Mouse (Mus musculus): ENCODE measurements at regions not wholly inside any gene's neighbourhood (a gene's known extent, or its start where the extent isn't known, plus 50 kb on each side); places are given as distances from the start of the nearest gene placed in this dataset.

GRCm38 (mm10) chr9:79500253-79500652 is 218.4 kb downstream of the Col12a1 start:
- Histone ChIP-seq H3K9ac (ENCODE audit: low read depth, low read length) (no peak overlapping the region), H3K27ac (no peak overlapping the region), H3K4me3 (replicated peaks; ENCODE audit: low read depth, low read length) (no peak overlapping the region), H3K27me3 (ENCODE audit: insufficient read depth, low read length) (no peaks in the 10 kb centered on the region), H3K9me3 (replicated peaks; ENCODE audit: low read length) (no peaks in the 10 kb centered on the region), H3K36me3 (ENCODE audit: insufficient read depth, low read length) (no peaks in the 10 kb centered on the region), H3K4me1 (replicated peaks; ENCODE audit: insufficient read depth, low read length) (no peaks in the 10 kb centered on the region), H3K4me2 (ENCODE audit: low read length) (no peak overlapping the region)
- no peak for TF ChIP-seq CTCF (IDR thresholded peaks at IDR 0.05; ENCODE audit: low read depth)
- DNase-seq (ENCODE audit: low spot score) (no peak), ATAC-seq (replicated peaks; ENCODE audit: low FRiP score, low read depth) (no peak)
- WGBS: 45% methylated on average over 2 of the region's 2 CpGs

- Histone ChIP-seq H3K4me3 (replicated peaks; ENCODE audit: low read depth, low read length) (no peak overlapping the region), H3K4me1 (replicated peaks; ENCODE audit: insufficient read depth, low read length) (no peaks in the 10 kb centered on the region), H3K4me2 (ENCODE audit: low read length) (no peak overlapping the region), H3K27me3 (ENCODE audit: insufficient read depth, low read length) (no peaks in the 10 kb centered on the region), H3K27ac (no peak overlapping the region), H3K9me3 (replicated peaks; ENCODE audit: low read length) (no peaks in the 10 kb centered on the region), H3K9ac (ENCODE audit: low read depth, low read length) (no peak overlapping the region), H3K36me3 (ENCODE audit: insufficient read depth, low read length) (no peaks in the 10 kb centered on the region)
- ATAC-seq (replicated peaks; ENCODE audit: low FRiP score, low read depth) (no peak), DNase-seq (ENCODE audit: low spot score) (no peak)
- TF ChIP-seq CTCF (IDR thresholded peaks at IDR 0.05; ENCODE audit: low read depth): no peak
These were observed 216.6 kb downstream of the Col12a1 start for GRCm38 (mm10) chr9:79502034-79502433.

- no peak overlapping the region for H3K9ac ChIP-seq (ENCODE audit: low read depth, low read length)
- H3K36me3 ChIP-seq (ENCODE audit: insufficient read depth, low read length): no peaks in the 10 kb centered on the region
- ATAC-seq (replicated peaks; ENCODE audit: low FRiP score, low read depth) (no peak), DNase-seq (ENCODE audit: low spot score) (peak; percentile 36)
- H3K4me2 ChIP-seq (ENCODE audit: low read length): no peak overlapping the region
- no peaks in the 10 kb centered on the region for H3K27me3 ChIP-seq (ENCODE audit: insufficient read depth, low read length)
- no peak overlapping the region for H3K4me3 ChIP-seq (replicated peaks; ENCODE audit: low read depth, low read length)
- TF ChIP-seq CTCF (IDR thresholded peaks at IDR 0.05; ENCODE audit: low read depth): no peak
- WGBS: 42% methylated on average over 7 of the region's 7 CpGs
- H3K9me3 ChIP-seq (replicated peaks; ENCODE audit: low read length): no peaks in the 10 kb centered on the region
- no peak overlapping the region for H3K27ac ChIP-seq
- no peaks in the 10 kb centered on the region for H3K4me1 ChIP-seq (replicated peaks; ENCODE audit: insufficient read depth, low read length)
These were observed 202.2 kb downstream of the Col12a1 start for GRCm38 (mm10) chr9:79516384-79516783.

- WGBS: 91% methylated on average over 5 of the region's 5 CpGs
- Histone ChIP-seq H3K4me3 (replicated peaks; ENCODE audit: low read depth, low read length) (no peak overlapping the region), H3K4me2 (ENCODE audit: low read length) (no peak overlapping the region), H3K9ac (ENCODE audit: low read depth, low read length) (no peak overlapping the region), H3K27me3 (ENCODE audit: insufficient read depth, low read length) (no peaks in the 10 kb centered on the region), H3K9me3 (replicated peaks; ENCODE audit: low read length) (no peaks in the 10 kb centered on the region), H3K4me1 (replicated peaks; ENCODE audit: insufficient read depth, low read length) (no peaks in the 10 kb centered on the region), H3K36me3 (ENCODE audit: insufficient read depth, low read length) (no peaks in the 10 kb centered on the region), H3K27ac (no peak overlapping the region)
- ATAC-seq (replicated peaks; ENCODE audit: low FRiP score, low read depth) (no peak), DNase-seq (ENCODE audit: low spot score) (no peak)
- TF ChIP-seq CTCF (IDR thresholded peaks at IDR 0.05; ENCODE audit: low read depth): no peak
These were observed 201.2 kb downstream of the Col12a1 start for GRCm38 (mm10) chr9:79517461-79517860.

- DNase-seq (ENCODE audit: low spot score) (no peak), ATAC-seq (replicated peaks; ENCODE audit: low FRiP score, low read depth) (no peak)
- no peaks in the 10 kb centered on the region for H3K36me3 ChIP-seq (ENCODE audit: insufficient read depth, low read length)
- H3K4me3 ChIP-seq (replicated peaks; ENCODE audit: low read depth, low read length): no peak overlapping the region
- H3K27ac ChIP-seq: no peak overlapping the region
- H3K27me3 ChIP-seq (ENCODE audit: insufficient read depth, low read length): no peaks in the 10 kb centered on the region
- H3K4me2 ChIP-seq (ENCODE audit: low read length): no peak overlapping the region
- no peak overlapping the region for H3K9ac ChIP-seq (ENCODE audit: low read depth, low read length)
- H3K4me1 ChIP-seq (replicated peaks; ENCODE audit: insufficient read depth, low read length): no peaks in the 10 kb centered on the region
- H3K9me3 ChIP-seq (replicated peaks; ENCODE audit: low read length): no peaks in the 10 kb centered on the region
- TF ChIP-seq CTCF (IDR thresholded peaks at IDR 0.05; ENCODE audit: low read depth): no peak
- WGBS: 51% methylated on average over 1 of the region's 1 CpGs
These were observed 200.0 kb downstream of the Col12a1 start for GRCm38 (mm10) chr9:79518640-79519039.

- H3K9ac ChIP-seq (ENCODE audit: low read depth, low read length): no peak overlapping the region
- H3K36me3 ChIP-seq (ENCODE audit: insufficient read depth, low read length): no peaks in the 10 kb centered on the region
- no peak overlapping the region for H3K27ac ChIP-seq
- H3K9me3 ChIP-seq (replicated peaks; ENCODE audit: low read length): no peaks in the 10 kb centered on the region
- H3K4me1 ChIP-seq (replicated peaks; ENCODE audit: insufficient read depth, low read length): no peaks in the 10 kb centered on the region
- no peak overlapping the region for H3K4me3 ChIP-seq (replicated peaks; ENCODE audit: low read depth, low read length)
- 92% methylated on average over 2 of the region's 2 CpGs for WGBS
- no peaks in the 10 kb centered on the region for H3K27me3 ChIP-seq (ENCODE audit: insufficient read depth, low read length)
- TF ChIP-seq CTCF (IDR thresholded peaks at IDR 0.05; ENCODE audit: low read depth): no peak
- no peak overlapping the region for H3K4me2 ChIP-seq (ENCODE audit: low read length)
- no peak for ATAC-seq (replicated peaks; ENCODE audit: low FRiP score, low read depth)
- no peak for DNase-seq (ENCODE audit: low spot score)
These were observed 198.1 kb downstream of the Col12a1 start for GRCm38 (mm10) chr9:79520498-79520897.

- 93% methylated on average over 4 of the region's 4 CpGs for WGBS
- DNase-seq (ENCODE audit: low spot score): no peak
These were observed 195.6 kb downstream of the Col12a1 start for GRCm38 (mm10) chr9:79523054-79523453.

More at GRCm38 (mm10) chr9:79523054-79523453, 195.6 kb downstream of the Col12a1 start:
- Histone ChIP-seq H3K4me2 (ENCODE audit: low read length) (no peak overlapping the region), H3K9me3 (replicated peaks; ENCODE audit: low read length) (no peaks in the 10 kb centered on the region), H3K27me3 (ENCODE audit: insufficient read depth, low read length) (no peaks in the 10 kb centered on the region), H3K4me3 (replicated peaks; ENCODE audit: low read depth, low read length) (no peak overlapping the region), H3K4me1 (replicated peaks; ENCODE audit: insufficient read depth, low read length) (no peaks in the 10 kb centered on the region), H3K27ac (no peak overlapping the region), H3K36me3 (ENCODE audit: insufficient read depth, low read length) (no peaks in the 10 kb centered on the region), H3K9ac (ENCODE audit: low read depth, low read length) (no peak overlapping the region)
- ATAC-seq (replicated peaks; ENCODE audit: low FRiP score, low read depth): no peak
- TF ChIP-seq CTCF (IDR thresholded peaks at IDR 0.05; ENCODE audit: low read depth): no peak

Measured in kidney, postnatal 0 days (tissue).